ENCODE assay signal across 25 mouse cellular contexts in the genomic region with DNA sequence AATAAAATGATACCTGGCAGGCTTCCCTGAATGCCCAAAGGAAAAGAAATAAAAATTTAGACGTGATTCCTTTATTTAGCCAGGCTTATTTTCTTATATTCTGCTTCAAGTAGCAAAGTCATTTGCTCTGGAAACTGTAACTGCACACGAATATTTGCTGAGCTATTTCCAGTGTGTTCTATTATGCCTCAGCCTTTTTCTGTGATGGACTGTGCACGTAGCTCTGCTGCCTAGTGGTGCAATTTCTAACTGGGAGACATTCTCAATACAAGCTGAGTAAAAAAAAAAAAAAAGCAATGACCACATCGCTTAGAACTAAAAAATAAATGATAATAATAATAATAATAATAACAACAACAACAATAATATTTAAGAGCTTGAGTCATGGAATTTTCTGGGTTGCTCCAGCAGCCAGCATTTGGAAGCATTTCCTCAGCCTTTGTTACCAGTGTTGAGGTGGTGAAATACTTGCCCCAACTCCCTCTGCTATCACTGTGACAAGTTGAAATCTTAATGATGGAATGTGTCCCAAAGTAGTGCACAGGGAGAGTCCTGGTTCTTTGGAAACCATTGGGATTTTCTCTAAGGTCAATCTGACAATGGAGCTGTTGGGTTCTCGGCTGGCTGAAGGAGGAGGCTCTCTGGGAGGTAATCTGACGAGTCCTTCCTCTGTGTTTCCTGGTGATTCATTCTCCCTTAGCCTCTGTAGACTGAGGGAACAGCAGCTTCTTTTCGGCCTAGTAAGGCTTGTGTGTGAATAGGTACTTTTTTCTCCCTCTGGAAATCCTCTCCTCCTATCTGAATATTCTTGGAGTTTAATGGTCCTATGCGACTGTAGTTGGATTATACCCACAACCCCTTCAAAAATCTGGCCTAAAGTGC.
DNase-seq lines count a peak whose midpoint lies in the region; TF ChIP-seq lines count a peak whose summit lies in the region.
"Had no signal": no experiment of that assay in that cellular context is flagged by ENCODE, and none has a peak within 500 bp of the region (broad histone marks: within the 10 kb centered on the region; RNA-seq: fewer than 3 reads in every experiment).

No protein-coding gene starts in this region.

- TF ChIP-seq EP300 in heart, adult 2 months (IDR thresholded peaks at IDR 0.05; ENCODE audit: insufficient read depth, low read depth, low read length), result no peak

- 53% methylated on average over 8 of the region's 8 CpGs for WGBS in heart, adult 2 months

- peak; percentile 10 for DNase-seq in adrenal gland, adult 2 months
- no peak for DNase-seq in adrenal gland, postnatal 25 days
- DNase-seq in heart, adult 2 months, result peak; percentile 16 to 22
- no peak for DNase-seq in heart, postnatal 4 days
- no peak for DNase-seq in left cerebral cortex, adult 2 months (ENCODE audit: extremely low spot score in 1 of 2, low spot score in 2 of 2)
- DNase-seq in left cerebral cortex, adult 18-20 months (ENCODE audit: low spot score in 2 of 2), result no peak
- no peak for DNase-seq in right cerebral cortex, postnatal 36 days (ENCODE audit: low spot score in 2 of 2)
- DNase-seq: cerebellum, adult 11-12 months; cerebellum, postnatal 10 days; gastrocnemius, postnatal 10 days; kidney, adult 8-10 months; kidney, postnatal 10 days; right cerebral cortex, postnatal 25 days; thymus, adult 18-20 months; thymus, postnatal 25 days had no signal

- TF ChIP-seq CTCF in heart, adult 2 months (IDR thresholded peaks at IDR 0.05), result no peak
- no peak for TF ChIP-seq CTCF in left cerebral cortex, adult 2 months (IDR thresholded peaks at IDR 0.05)

- no peaks in the 10 kb centered on the region for H3K36me3 ChIP-seq in heart, adult 2 months (ENCODE audit: control insufficient read depth, insufficient read depth, low read length)
- H3K36me3 ChIP-seq: G1E; hindbrain, embryonic 13.5 days; limb, embryonic 13.5 days; lung, embryonic 15.5 days; midbrain, embryonic 13.5 days; neural tube, embryonic 15.5 days had no signal

- no peak overlapping the region for H3K4me3 ChIP-seq in heart, adult 2 months
- no peak overlapping the region for H3K4me3 ChIP-seq in left cerebral cortex, adult 2 months
- H3K4me3 ChIP-seq in brown adipose tissue, adult 24 weeks (ENCODE audit: insufficient read depth, low read depth, low read length), result no peak overlapping the region
- H3K4me3 ChIP-seq: erythroblast, embryonic 14.5 days; hindbrain, embryonic 13.5 days; limb, embryonic 13.5 days; lung, embryonic 15.5 days; midbrain, embryonic 13.5 days; neural tube, embryonic 15.5 days had no signal

- no peaks in the 10 kb centered on the region for H3K79me2 ChIP-seq in heart, adult 2 months (replicated peaks; ENCODE audit: control insufficient read depth, insufficient read depth, low read length)

- intact Hi-C loops in heart, adult 2 months (cut with DNase I), result no loop called here
- intact Hi-C loops in left cerebral cortex, adult 2 months (cut with DNase I), result no loop called here

- no peaks in the 10 kb centered on the region for H3K27me3 ChIP-seq in heart, adult 2 months (ENCODE audit: control insufficient read depth, insufficient read depth, low read length)
- H3K27me3 ChIP-seq: hindbrain, embryonic 13.5 days; limb, embryonic 13.5 days; lung, embryonic 15.5 days; midbrain, embryonic 13.5 days; neural tube, embryonic 15.5 days; Patski had no signal

- H3K27ac ChIP-seq in heart, adult 2 months, result no peak overlapping the region
- peak overlapping the region; percentile 37; the same call in 1 of the 2 replicates for H3K27ac ChIP-seq in left cerebral cortex, adult 2 months
- 0 out of 2 replicates have a peak overlapping the region, but pooled peaks have one; percentile 0 for H3K27ac ChIP-seq in brown adipose tissue, adult 24 weeks (replicated peaks; ENCODE audit: low read depth, low read length)
- H3K27ac ChIP-seq: hindbrain, embryonic 13.5 days; limb, embryonic 13.5 days; lung, embryonic 15.5 days; midbrain, embryonic 13.5 days; neural tube, embryonic 15.5 days; stomach, postnatal 0 days had no signal

- H3K4me1 ChIP-seq in heart, adult 2 months (ENCODE audit: control insufficient read depth, insufficient read depth, low read length), result no peaks in the 10 kb centered on the region
- no peaks in the 10 kb centered on the region for H3K4me1 ChIP-seq in brown adipose tissue, adult 24 weeks (ENCODE audit: control insufficient read depth, insufficient read depth, insufficient read length, low read length)
- H3K4me1 ChIP-seq: hindbrain, embryonic 13.5 days; limb, embryonic 13.5 days; lung, embryonic 15.5 days; midbrain, embryonic 13.5 days; neural tube, embryonic 15.5 days had no signal

- no peak overlapping the region for H3K9ac ChIP-seq in heart, adult 2 months (ENCODE audit: low read depth, low read length)
- H3K9ac ChIP-seq: hindbrain, embryonic 13.5 days; limb, embryonic 13.5 days; lung, embryonic 15.5 days; midbrain, embryonic 13.5 days; neural tube, embryonic 15.5 days had no signal

- TF ChIP-seq POLR2A in heart, adult 2 months (IDR thresholded peaks at IDR 0.05; ENCODE audit: insufficient read depth, low read depth, low read length), result no peak

Comparison
In these comparisons a context has a peak if more than half of its experiments do, and no peak if none do; other contexts are left out.
1. DNase-seq: peak in adrenal gland, adult 2 months (single experiment) and heart, adult 2 months (2 of 2); none in adrenal gland, postnatal 25 days (single experiment), heart, postnatal 4 days (single experiment), left cerebral cortex, adult 2 months (0 of 2), left cerebral cortex, adult 18-20 months (0 of 2) and right cerebral cortex, postnatal 36 days (0 of 2).